Mouse (Mus musculus) midbrain, embryonic 13.5 days (tissue): ENCODE results near the gene Clic3. TPM values are rescaled to one million over a fixed set of nuclear protein-coding genes. Genes with fewer than 3 reads are reported as not detected.
A peak's percentile ranks its signal among the peaks of the same experiment; 100 is the strongest.

ENCODE experiments used
- ATAC-seq: fragments of 200-750 bp; cut with Nextera tagmentation; 2 replicates; pipeline ENCODE4 v1.8.0; 2017; ENCODE audit warnings: mild to moderate bottlenecking, moderate TSS enrichment, moderate library complexity
- H3K27ac ChIP-seq: fragments of 300-500 bp; sonication (generic); 2 replicates; pipeline ENCODE4 v1.5.1; 2015; ENCODE audit warnings: inconsistent platforms, mild to moderate bottlenecking, moderate library complexity
- H3K27me3 ChIP-seq: fragments of 300-500 bp; sonication (generic); 2 replicates; pipeline ENCODE4 v1.6.1; 2015; ENCODE audit warnings: mild to moderate bottlenecking, inconsistent platforms
- H3K36me3 ChIP-seq: fragments of 300-500 bp; sonication (generic); 2 replicates; pipeline ENCODE4 v1.6.1; 2015; ENCODE audit warnings: mild to moderate bottlenecking, inconsistent platforms
- H3K4me1 ChIP-seq: fragments of 300-500 bp; sonication (generic); replicated peaks from 2 replicates; pipeline ENCODE4 v1.6.1; 2015; ENCODE audit warnings: inconsistent platforms
- H3K4me2 ChIP-seq: fragments of 300-500 bp; sonication (generic); replicated peaks from 2 replicates; pipeline ENCODE4 v1.6.1; 2015; ENCODE audit warnings: moderate library complexity, mild to moderate bottlenecking, inconsistent platforms
- H3K4me3 ChIP-seq: fragments of 300-500 bp; sonication (generic); replicated peaks from 2 replicates; pipeline ENCODE4 v1.5.1; 2015; ENCODE audit warnings: mild to moderate bottlenecking, inconsistent platforms
- H3K9ac ChIP-seq: fragments of 300-500 bp; sonication (generic); replicated peaks from 2 replicates; pipeline ENCODE4 v1.6.1; 2015; ENCODE audit warnings: mild to moderate bottlenecking, inconsistent platforms
- H3K9me3 ChIP-seq: fragments of 300-500 bp; sonication (generic); 2 replicates; pipeline ENCODE4 v1.6.1; 2016; ENCODE audit warnings: mild to moderate bottlenecking, inconsistent platforms
- WGBS: fragments of 180-500 bp; shearing (Covaris S2); methylation state at CpG from one replicate; pipeline ENCODE4 v1.1.7; 2015; 5-methylcytosine and 5-hydroxymethylcytosine counted together
- polyA plus RNA-seq: library from polyadenylated mRNA; unstranded; fragments of >200 nt; fragmentation: Nextera tagmentation; extraction: Ambion mirVana; gene quantifications from 2 replicates; pipeline ENCODE4 v1.2.1, GENCODE M21; 2015

Clic3 gene
- polyA plus RNA-seq, 1 experiment from 2014 or later = 4.0 TPM

DNA sequence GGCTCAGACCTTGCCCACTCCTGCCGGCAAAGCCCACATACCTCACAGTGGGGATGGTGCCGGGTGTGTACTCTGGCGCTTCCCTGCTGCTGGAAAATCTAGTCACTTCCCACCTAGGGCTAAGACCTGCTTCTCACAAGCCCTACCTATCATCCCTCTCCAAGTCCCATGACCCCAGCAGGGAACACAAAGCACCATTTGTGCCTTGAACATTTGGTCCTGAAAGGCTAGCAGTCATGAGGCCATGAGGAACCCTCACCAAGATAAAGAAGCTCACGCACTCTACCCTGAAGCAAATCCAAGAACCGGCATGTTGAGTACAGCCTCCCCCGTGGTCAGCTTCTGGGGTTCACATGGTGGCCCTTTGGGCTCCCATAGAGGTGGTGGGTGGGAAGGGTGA is 13.3 kb downstream of the Clic3 start, which contains the start of gene Ptgds:
Ptgds (minus strand) TSS at position 78 of the 400 bp plus-strand sequence.
- H3K27ac ChIP-seq = 0 out of 2 replicates have a peak within 1 kb of the TSS, but pooled peaks have one; percentile 36
- 71% methylated on average over 6 of the region's 6 CpGs for WGBS
- ATAC-seq = no peak
- peaks cover 35% of the 10 kb centered on the region for H3K4me1 ChIP-seq
- H3K9ac ChIP-seq = no peak within 1 kb of the TSS
- no peaks in the 10 kb centered on the region for H3K9me3 ChIP-seq
- H3K27me3 ChIP-seq = no peaks in the 10 kb centered on the region
- H3K36me3 ChIP-seq = no peaks in the 10 kb centered on the region
- H3K4me3 ChIP-seq = no peak within 1 kb of the TSS
- no peak within 1 kb of the TSS for H3K4me2 ChIP-seq

DNA sequence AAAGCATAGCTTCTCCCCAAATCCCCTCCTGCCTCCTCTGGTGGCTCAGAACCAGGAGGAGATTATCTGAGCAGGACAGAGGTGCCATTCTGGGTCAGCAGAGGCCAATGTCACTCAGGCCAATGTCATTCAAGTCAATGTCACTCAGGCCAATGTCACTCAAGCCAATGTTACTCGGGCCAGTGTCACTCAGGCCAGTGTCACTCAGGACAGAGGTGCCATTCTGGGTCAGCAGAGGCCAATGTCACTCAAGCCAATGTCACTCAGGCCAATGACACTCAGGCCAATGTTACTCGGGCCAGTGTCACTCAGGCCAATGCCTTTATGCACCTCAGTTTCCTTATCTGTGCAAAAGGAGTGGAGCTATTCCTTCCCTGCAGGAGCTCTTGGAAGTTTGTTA is 15.9 kb downstream of the Clic3 start:
- Histone ChIP-seq H3K27ac (no peak overlapping the region), H3K4me1 (peaks cover 16% of the 10 kb centered on the region), H3K27me3 (no peaks in the 10 kb centered on the region), H3K36me3 (no peaks in the 10 kb centered on the region), H3K9ac (no peak overlapping the region), H3K4me2 (no peak overlapping the region), H3K9me3 (no peaks in the 10 kb centered on the region), H3K4me3 (no peak overlapping the region)
- 70% methylated on average over 2 of the region's 2 CpGs for WGBS
- no peak for ATAC-seq

DNA sequence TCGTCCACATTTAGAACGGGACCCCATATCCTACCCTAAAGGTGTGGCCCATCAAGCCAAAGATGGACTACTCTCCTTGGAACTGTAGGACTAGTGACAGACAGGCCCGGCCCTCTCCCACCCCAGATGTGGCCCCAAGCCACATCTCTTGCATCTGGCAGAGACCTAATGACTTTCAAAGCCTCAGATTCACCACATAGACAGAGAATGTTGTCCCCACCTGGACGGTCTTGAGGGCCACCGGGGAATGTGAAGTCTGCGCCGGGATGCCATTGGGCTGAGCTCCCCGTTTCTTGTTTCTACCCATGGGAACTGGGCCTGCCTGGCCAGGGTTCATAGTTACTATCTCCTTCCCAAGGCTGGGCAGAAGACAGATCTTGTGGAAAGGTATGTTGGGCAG is 20.9 kb downstream of the Clic3 start:
- 93% methylated on average over 8 of the region's 8 CpGs for WGBS
- H3K4me1 ChIP-seq = no peaks in the 10 kb centered on the region

GRCm38 (mm10) chr2:25477967-25478675 is 21.5 kb downstream of the Clic3 start:
- Histone ChIP-seq H3K36me3 (no peaks in the 10 kb centered on the region), H3K4me3 (no peak overlapping the region), H3K9ac (no peak overlapping the region), H3K27me3 (no peaks in the 10 kb centered on the region), H3K9me3 (no peaks in the 10 kb centered on the region), H3K27ac (no peak overlapping the region), H3K4me2 (no peak overlapping the region), H3K4me1 (no peaks in the 10 kb centered on the region)
- no peak for ATAC-seq
- 95% methylated on average over 3 of the region's 3 CpGs for WGBS

More for the DNA sequence above, 20.9 kb downstream of the Clic3 start:
- H3K4me2 ChIP-seq = no peak overlapping the region
- H3K36me3 ChIP-seq = no peaks in the 10 kb centered on the region
- H3K4me3 ChIP-seq = no peak overlapping the region
- no peaks in the 10 kb centered on the region for H3K9me3 ChIP-seq
- no peak for ATAC-seq
- no peak overlapping the region for H3K9ac ChIP-seq
- H3K27me3 ChIP-seq = no peaks in the 10 kb centered on the region
- no peak overlapping the region for H3K27ac ChIP-seq

DNA sequence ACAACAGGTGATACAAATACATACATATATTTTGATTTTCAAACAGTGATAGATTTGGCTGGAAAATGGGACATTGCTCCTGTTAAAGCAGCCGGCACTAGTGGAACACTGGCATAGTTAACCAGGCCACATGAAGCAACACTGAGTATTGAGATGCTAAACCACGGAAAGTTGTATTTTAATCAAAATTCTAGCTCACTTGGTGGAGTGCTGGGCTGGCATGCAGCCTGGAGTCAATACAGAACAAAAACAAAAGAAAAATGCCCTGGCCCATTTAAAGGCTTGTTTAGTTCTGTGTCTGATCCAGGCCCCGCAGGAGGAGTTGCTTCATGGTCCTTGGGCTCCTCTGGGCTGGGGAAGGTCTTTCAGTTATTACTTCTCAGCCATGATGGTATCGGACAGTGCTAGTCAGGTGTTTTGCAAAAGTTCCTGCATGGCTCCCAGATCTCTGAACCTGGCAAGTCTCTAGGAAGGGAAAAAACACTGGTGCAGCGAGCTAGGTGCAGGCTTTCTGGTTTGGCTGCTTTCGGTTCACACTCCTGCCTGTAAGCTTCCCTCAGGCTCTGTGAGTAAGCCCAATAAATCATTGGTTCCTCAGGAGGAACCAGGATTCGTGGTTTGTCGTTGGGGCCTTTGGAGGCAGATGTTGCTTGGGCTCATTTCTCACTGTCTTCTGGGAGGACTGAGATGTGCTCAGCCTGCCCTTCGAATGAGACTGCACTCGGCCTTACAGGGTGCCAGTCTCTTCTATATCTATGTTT is 23.1 kb downstream of the Clic3 start:
- no peak overlapping the region for H3K4me2 ChIP-seq
- H3K4me3 ChIP-seq = no peak overlapping the region
- H3K36me3 ChIP-seq = no peaks in the 10 kb centered on the region
- no peak overlapping the region for H3K9ac ChIP-seq
- no peak overlapping the region for H3K27ac ChIP-seq
- 78% methylated on average over 10 of the region's 10 CpGs for WGBS
- H3K9me3 ChIP-seq = no peaks in the 10 kb centered on the region
- no peak for ATAC-seq
- H3K27me3 ChIP-seq = no peaks in the 10 kb centered on the region
- H3K4me1 ChIP-seq = no peaks in the 10 kb centered on the region

GRCm38 (mm10) chr2:25480541-25480940 is 23.9 kb downstream of the Clic3 start:
- Histone ChIP-seq H3K9ac (no peak overlapping the region), H3K9me3 (no peaks in the 10 kb centered on the region), H3K4me2 (no peak overlapping the region), H3K4me3 (no peak overlapping the region), H3K27me3 (no peaks in the 10 kb centered on the region), H3K4me1 (no peaks in the 10 kb centered on the region), H3K27ac (no peak overlapping the region), H3K36me3 (no peaks in the 10 kb centered on the region)
- no peak for ATAC-seq
- 94% methylated on average over 1 of the region's 1 CpGs for WGBS

DNA sequence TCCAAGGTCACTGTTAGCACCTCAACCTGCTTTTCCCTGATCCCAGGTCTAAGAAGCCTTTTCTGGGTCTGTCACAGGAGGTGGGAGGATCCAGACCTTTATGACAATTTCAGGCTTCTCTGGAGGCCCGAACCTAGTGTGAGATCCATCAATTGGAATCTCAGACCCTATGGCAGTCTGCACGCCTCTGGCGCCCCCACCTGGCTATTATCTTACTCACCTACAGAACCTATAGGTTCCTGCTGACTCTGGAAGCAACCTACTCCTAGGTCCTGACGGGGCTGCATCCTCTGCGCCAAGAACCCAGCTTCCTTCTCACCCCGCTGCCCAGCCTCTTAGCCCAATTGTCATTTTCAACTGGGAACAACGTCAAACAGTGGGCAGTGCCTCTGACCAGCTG is 26.3 kb downstream of the Clic3 start:
- no peaks in the 10 kb centered on the region for H3K36me3 ChIP-seq
- no peak overlapping the region for H3K27ac ChIP-seq
- no peak overlapping the region for H3K9ac ChIP-seq
- no peaks in the 10 kb centered on the region for H3K9me3 ChIP-seq
- no peak overlapping the region for H3K4me3 ChIP-seq
- 34% methylated on average over 7 of the region's 7 CpGs for WGBS
- no peaks in the 10 kb centered on the region for H3K4me1 ChIP-seq
- no peak overlapping the region for H3K4me2 ChIP-seq
- ATAC-seq = no peak
- H3K27me3 ChIP-seq = no peaks in the 10 kb centered on the region

GRCm38 (mm10) chr2:25484901-25485647 is 28.4 kb downstream of the Clic3 start:
- no peak overlapping the region for H3K4me2 ChIP-seq
- no peak overlapping the region for H3K9ac ChIP-seq
- H3K36me3 ChIP-seq = no peaks in the 10 kb centered on the region
- H3K27ac ChIP-seq = no peak overlapping the region
- H3K4me1 ChIP-seq = no peaks in the 10 kb centered on the region
- H3K4me3 ChIP-seq = no peak overlapping the region
- no peak for ATAC-seq
- H3K27me3 ChIP-seq = 0 out of 2 replicates have a peak, but pooled peaks cover 3% of the 10 kb centered on the region
- WGBS = 70% methylated on average over 11 of the region's 11 CpGs
- no peaks in the 10 kb centered on the region for H3K9me3 ChIP-seq

DNA sequence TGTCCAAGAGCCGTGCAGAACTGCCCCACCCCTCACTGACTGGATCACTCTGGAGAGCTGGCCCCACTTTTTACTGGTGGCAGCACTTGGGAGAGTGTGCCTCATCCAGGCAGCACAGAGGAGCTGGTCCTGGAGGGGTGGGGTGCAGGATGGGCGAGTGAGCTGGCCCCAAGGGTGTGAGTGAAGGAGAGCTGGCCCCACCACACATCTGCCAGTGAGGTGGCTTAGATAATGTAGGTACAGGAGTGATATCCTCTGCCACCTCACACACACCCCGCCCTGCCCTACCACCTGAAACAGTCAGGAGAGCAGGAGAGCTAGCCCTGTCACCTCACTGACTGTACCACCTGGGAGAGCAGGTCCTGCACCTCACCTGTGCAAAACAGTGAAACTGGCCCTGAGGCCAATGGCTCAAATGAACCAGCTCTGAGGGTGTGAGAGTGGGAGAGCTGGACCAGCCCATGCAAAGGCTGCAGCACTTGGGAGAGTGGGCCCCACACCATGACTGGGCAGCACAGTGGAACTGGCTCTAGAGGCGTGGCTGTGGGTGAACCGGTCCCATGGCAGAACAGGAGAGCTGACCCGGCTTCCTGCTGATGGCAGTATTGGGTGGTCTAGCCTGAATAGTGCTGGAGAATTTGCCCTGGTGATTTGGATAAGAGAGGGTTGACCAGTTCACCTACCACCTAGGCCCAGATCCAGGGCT is 31.5 kb downstream of the Clic3 start:
- no peak for ATAC-seq
- Histone ChIP-seq H3K9ac (no peak overlapping the region), H3K27me3 (0 out of 2 replicates have a peak, but pooled peaks cover 3% of the 10 kb centered on the region), H3K4me1 (no peaks in the 10 kb centered on the region), H3K4me3 (no peak overlapping the region), H3K27ac (no peak overlapping the region), H3K36me3 (no peaks in the 10 kb centered on the region), H3K4me2 (no peak overlapping the region), H3K9me3 (no peaks in the 10 kb centered on the region)
- WGBS = 73% methylated on average over 6 of the region's 6 CpGs

GRCm38 (mm10) chr2:25488671-25489068 is 32.0 kb downstream of the Clic3 start:
- 84% methylated on average over 7 of the region's 7 CpGs for WGBS
- Histone ChIP-seq H3K4me3 (no peak overlapping the region), H3K4me1 (no peaks in the 10 kb centered on the region), H3K4me2 (no peak overlapping the region), H3K27ac (no peak overlapping the region), H3K9me3 (no peaks in the 10 kb centered on the region), H3K9ac (no peak overlapping the region), H3K36me3 (no peaks in the 10 kb centered on the region), H3K27me3 (0 out of 2 replicates have a peak, but pooled peaks cover 3% of the 10 kb centered on the region)
- ATAC-seq = no peak

GRCm38 (mm10) chr2:25492988-25493387 is 36.4 kb downstream of the Clic3 start:
- 81% methylated on average over 5 of the region's 5 CpGs for WGBS

More at GRCm38 (mm10) chr2:25492988-25493387, 36.4 kb downstream of the Clic3 start:
- Histone ChIP-seq H3K27me3 (0 out of 2 replicates have a peak, but pooled peaks cover 3% of the 10 kb centered on the region), H3K9me3 (no peaks in the 10 kb centered on the region), H3K27ac (no peak overlapping the region), H3K4me1 (no peaks in the 10 kb centered on the region), H3K4me2 (no peak overlapping the region), H3K4me3 (no peak overlapping the region), H3K36me3 (no peaks in the 10 kb centered on the region), H3K9ac (no peak overlapping the region)
- no peak for ATAC-seq
